Mouse (Mus musculus) E14TG2a.4 (cell line): ENCODE measurements around the gene 2610042L04Rik.
"Not testable (repeated sequence)": the region's sequence is repeated elsewhere in the genome, so short reads cannot be mapped to it uniquely, and the experiment has no call there.

Experiments
- CTCF ChIP-seq: conservative IDR thresholded peaks from 2 replicates; pipeline ENCODE4 v1.5.1; 2014; ENCODE audit warnings: low read length
- NANOG ChIP-seq: IDR thresholded peaks from 2 replicates; pipeline ENCODE4 v1.6.1; 2014; ENCODE audit warnings: borderline replicate concordance, low read length, mixed read lengths
- POU5F1 ChIP-seq: IDR thresholded peaks from 2 replicates; pipeline ENCODE4 v1.6.1; 2014; ENCODE audit warnings: low read length, borderline replicate concordance

DNA sequence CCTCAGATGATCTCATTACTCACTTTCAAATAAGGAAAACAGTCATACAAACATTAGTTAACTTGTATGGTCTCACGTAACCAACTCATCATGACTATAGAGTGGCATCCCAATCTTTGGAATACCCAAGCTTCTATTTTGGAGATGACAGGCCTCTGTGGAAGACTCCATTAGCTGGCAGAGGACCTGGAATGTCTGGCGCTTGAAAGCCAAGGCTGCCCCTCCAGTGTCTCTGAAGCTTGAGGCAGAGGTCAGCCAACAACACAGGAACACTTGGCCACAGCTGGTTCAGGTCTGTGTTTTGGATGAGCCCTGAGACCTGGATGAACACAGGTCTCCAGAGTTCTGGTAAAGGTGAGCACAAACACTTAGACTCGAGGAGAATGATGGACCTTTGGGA lies 35.1 kb downstream of the 2610042L04Rik start:
- TF ChIP-seq CTCF, NANOG, POU5F1: not testable (repeated sequence)
